Mouse (Mus musculus) A20 (cell line): ENCODE measurements around the gene Oscp1.

Experiments used
- DNase-seq: peaks from one replicate; pipeline ENCODE4 v3.0.0-alpha.2; 2011; ENCODE audit warnings: low read depth, low spot score

The Oscp1 gene

GRCm38 (mm10) chr4:126110374-126111152 lies 52.2 kb downstream of the Oscp1 start:
- peak; percentile 89 for DNase-seq

DNA sequence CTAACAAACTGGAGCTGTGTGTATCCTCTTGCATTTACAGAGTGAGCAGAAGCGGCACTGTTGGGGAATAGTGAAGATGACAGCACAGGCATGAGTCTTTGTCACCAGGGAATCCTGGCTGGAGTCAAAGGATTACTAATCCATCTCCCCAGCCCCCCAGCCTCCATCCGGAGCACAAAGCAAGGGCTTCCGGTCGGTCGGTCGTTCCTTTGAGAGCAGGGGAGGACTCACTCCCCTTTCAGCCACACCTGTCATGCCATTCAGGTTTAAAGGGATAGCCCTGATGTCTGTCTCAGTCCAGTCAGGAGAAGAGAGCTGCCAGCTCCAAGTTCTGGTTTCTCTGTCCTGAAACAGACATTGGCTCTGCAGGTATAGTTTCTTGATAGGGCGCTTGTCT lies 52.8 kb downstream of the Oscp1 start:
- DNase-seq: no peak

DNA sequence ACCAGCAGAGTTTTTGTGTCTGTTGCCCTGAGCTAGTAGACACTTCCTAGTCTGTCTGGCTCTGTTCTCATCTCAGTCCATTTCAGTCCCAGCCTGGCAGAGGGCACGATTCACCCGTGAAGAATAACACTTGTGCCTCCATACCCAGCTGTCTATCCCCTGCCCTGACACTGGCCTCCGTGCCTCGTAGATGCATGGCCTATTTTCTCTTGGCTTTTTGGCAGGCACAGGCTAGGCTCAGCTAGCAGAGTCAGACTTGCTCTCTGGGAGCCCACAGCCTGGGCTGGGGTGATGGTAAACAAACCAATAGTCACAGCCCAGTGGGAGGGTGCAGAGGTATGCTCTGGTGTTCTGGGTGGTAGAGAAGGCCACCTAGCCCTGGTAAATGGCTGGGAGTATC lies 54.9 kb downstream of the Oscp1 start:
- no peak for DNase-seq

DNA sequence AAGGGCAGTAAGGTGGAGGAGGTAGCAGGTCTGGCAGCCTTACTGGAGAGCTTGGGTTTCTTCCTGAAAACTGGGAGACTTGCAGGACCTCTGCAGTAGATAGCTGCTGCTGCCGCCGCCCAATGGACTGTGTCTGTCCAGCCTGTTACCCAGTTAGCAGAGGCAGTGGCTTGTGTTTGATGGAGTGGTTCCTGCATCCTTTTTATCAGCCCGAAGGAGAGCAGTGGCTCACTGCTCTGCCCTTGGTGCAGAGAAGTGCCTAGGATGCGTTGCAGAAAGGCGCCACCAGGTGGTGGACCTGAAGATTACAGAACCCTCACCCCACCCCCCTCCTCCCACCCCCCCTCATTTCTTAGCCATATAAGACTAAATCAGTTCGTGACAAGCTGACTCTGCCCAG lies 55.6 kb downstream of the Oscp1 start:
- peak; percentile 67 for DNase-seq

DNA sequence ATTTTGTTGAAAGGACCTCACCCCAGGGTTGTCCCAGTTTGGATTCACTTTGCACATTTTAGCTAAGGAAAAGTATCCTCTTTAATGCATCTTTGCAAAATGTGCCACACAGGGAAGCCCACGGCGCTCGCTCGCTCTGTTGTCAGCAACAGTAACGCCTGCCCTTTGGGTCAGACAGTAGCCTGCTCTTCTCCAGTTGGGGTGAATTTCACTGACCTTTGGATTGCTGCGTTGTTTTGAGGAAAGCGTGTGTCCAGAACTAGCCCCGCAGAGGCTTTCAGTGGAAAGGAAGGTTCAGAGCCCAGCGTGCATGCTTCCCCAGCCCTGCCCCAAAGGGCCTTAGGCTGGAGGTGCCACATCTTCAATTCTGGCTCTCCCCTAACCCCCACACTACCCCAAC lies 57.0 kb downstream of the Oscp1 start:
- no peak for DNase-seq

DNA sequence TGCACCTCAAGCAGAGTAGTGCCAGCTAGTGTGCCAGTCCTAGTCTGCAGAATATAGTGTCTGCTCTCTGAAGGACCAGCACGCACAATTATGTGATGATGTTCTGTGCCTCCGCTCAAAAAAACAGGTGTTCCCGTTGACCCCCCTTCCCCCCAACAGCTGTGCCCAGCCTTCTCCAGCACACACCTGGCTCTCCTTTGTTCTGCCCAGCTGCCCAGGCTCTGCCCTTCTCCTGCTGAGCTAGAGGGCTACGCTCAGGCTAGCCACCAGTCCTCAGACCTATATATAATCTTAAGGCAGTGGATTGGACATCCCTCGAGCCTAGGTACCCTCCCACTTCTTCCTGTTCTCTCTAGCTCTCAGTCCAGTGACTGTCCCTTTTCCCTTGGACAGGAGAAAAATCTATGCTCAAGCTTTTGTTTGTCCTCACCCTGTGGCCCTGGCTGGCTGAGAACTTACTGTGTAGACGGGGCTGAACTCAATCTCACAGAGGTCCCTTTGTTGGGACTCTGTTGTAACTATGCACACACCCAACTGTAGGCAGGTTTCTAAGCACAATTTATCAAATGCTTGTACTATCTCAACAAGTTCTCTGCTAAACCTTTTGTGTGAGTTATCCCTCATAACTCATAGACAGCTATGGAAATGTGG lies 57.6 kb downstream of the Oscp1 start:
- no peak for DNase-seq

- no peak for DNase-seq
Observed at GRCm38 (mm10) chr4:126117116-126117515, 58.8 kb downstream of the Oscp1 start.

- DNase-seq: no peak
Observed at GRCm38 (mm10) chr4:126118651-126119050, 60.3 kb downstream of the Oscp1 start.

DNA sequence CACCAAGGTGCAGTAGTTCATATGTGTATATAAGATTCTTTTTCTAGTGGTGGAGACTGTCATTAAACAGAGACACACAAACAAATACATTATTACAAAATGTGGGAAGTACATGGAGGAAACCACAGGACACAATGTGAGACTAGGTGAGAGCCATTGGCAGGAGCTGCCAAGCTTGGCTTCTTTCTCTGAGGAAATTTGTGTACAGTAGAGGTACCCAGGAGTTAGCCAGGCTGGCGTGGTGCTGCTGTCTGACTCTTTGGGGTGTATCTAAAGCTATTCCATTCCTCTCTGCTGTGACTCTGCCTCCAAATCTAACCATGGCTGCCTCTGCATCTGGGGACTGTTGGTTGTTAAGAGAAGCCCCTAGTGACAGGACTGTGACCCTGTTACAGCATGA lies 60.7 kb downstream of the Oscp1 start:
- no peak for DNase-seq

GRCm38 (mm10) chr4:126120052-126120451 lies 61.7 kb downstream of the Oscp1 start:
- DNase-seq: no peak

GRCm38 (mm10) chr4:126120506-126120905 lies 62.1 kb downstream of the Oscp1 start:
- DNase-seq: no peak

DNA sequence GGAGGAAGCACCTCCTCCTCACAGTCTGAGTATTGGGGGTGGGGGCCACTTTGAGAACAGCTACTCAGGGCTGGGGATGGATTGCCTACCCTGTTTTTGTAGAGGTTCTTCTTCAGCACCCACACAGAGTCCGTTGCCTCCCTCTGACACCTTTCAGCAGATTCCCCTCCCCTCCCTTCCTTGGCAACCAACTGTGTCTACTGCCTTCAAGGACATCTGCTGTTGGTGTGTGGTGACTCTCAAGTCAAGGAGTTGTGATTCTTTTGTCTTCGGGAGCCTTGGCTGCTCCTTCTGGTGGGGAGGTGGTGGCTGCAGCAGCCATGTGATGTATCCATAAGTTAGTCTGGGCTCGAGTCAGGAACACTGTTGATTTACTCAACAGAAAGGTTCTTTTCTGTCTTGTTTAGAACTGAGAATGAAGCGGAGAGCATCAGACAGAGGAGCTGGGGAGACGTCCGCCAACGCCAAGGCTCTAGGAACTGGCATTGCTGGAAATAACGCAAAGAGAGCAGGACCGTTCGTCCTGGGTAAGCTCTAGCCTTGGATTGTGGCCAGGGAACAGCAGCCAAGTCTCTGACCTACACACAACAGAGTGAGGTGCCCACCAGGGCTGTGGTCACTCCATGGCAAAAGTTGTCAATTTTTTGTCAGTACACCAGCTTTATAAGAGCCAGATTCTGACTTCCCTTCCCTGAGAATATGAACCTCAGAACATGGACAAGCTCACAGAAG lies 65.1 kb downstream of the Oscp1 start:
- DNase-seq: no peak

DNA sequence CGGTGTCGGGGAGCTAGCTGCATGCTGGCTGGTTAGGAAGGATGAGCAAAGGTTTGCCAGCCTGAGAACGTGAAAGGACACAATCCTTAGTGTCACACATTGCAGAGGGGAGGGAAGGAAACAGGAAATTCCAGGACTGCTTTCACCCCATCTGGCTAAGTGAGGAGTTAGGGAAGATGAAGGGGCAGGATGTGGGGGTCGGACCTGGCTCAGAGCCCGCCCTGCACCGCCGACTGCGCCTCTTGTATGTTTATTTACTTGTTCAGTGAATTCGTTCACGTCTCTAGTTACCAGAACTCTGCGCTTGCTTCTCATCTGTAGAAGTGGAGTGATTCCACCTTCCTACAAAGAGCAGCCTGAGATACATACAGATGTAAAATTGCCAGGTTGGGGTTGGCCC lies 72.1 kb downstream of the Oscp1 start:
- DNase-seq: no peak

DNA sequence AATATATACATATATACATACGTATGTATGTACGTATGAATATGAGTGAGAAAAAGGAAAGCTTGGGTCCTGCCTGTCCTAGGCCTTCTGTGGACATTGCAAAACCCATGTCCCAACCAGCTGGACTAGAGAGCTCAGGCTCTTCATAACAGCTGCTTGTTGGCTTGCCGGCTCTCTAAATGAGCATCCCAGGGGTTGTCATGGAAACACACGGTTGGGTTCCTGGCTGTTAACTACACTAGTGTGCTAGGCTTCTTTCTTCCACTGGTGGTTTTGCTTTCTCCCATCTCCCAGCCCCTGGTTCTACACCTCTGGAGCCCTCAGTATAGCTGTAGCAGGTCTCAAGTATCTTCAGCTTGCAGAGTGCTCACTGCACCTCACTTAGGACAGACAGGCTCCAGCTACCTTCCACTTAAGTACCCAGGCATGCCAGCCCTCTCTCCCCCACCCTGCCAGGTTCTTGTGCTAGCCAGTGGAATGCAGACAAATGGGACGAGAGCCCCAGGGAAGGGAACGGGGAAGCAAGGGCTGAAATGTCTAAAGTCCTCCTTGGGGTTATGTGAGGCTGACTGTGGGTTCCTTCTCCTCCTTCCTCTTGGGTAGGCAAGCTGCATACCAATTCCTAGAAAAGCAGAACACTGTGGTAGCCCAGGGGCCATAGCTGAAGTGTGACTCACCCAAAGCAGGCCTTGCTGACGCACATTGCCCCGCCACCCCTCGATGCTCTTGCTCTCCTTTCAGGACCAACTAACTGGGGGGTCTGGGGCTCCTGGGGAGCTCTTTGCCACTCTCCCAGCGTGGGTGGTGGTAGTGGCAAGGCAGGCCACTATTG lies 73.1 kb downstream of the Oscp1 start:
- no peak for DNase-seq

- DNase-seq: no peak
Observed at GRCm38 (mm10) chr4:126132636-126133264, 74.4 kb downstream of the Oscp1 start.

DNA sequence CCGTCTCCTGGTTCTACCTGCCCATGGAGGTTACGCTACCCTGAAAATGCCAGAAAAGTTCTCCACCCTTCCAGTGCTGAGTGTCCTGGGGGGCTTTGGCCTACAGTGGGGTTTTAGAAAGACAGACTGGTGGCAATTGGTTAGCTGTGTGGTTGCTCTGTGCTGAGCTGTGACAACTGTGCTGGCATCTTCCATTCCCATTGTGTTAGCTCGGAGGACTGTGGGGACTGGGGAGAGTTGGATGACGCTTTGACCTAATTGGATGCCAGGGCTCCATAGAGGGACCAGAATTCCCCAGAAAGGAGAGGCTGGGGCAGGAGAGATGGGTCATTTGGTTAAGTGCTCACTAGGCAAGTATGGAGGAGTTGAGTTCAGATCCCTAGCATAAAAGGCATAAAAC lies 75.9 kb downstream of the Oscp1 start:
- no peak for DNase-seq

DNA sequence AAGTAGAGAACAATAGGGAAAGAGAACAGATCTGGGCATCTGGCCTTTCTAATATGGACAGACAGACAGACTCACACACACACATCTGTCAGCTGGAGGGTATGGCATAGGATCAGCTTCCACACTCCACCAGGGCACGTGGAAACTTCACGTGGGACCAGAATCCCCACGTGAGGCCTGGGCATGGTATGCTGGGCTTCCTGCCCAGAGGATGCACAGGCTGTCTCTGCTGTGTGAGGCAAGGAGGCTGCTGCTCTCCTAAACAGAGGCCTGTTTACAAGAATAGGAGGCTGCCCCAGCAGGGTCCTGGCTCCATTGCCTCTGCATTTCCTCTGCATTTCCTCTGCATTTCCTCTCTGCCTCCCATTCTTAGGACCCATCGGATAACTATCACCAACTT lies 76.3 kb downstream of the Oscp1 start:
- no peak for DNase-seq

- no peak for DNase-seq
Observed at GRCm38 (mm10) chr4:126137773-126138172, 79.4 kb downstream of the Oscp1 start.

DNA sequence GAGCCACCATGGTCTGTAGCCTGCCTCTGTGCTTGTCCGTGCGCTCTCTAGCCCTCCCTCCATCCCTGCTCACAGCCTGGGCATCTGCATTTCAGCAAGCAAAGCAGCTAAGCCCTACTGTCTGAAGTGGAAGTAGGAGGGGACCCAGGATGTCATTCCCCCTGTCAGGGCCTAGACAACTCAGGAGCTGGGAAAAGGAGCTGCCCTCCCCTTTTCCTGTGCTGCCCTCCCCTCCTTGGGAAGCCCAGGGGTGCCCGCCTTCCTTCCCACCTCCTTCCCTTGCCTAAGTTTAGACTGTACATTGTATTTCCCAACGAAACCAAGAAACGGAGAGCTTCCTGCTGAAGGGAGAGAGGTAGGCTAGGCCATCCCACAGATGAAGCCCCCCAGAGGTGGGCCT lies 82.7 kb downstream of the Oscp1 start:
- no peak for DNase-seq
